In genomic region chr9:65583045-65583444, GRCm38 (mm10) we compare ENCODE assay signal across 9 mouse cellular contexts. TPM values are rescaled to one million over a fixed set of nuclear protein-coding genes. Genes with fewer than 3 reads are reported as not detected.
DNase-seq lines count a peak whose midpoint lies in the region; ATAC-seq and TF ChIP-seq lines count a peak whose summit lies in the region.
"Had no signal": no experiment of that assay in that cellular context is flagged by ENCODE, and none has a peak within 500 bp of the region (broad histone marks: within the 10 kb centered on the region; RNA-seq: fewer than 3 reads in every experiment).

No protein-coding gene starts in this region.

- DNase-seq in CH12.LX (ENCODE audit: extremely low read depth): peak; percentile 80
- DNase-seq in T-cell, adult 2 months (ENCODE audit: low spot score): peak; percentile 27
- DNase-seq in kidney, postnatal 4 days: peak; percentile 58 to 75
- peak; percentile 58 to 69 for DNase-seq in natural killer cell, adult 2 months (ENCODE audit: low spot score in 2 of 2)
- no peak for DNase-seq in gastrocnemius, postnatal 25 days
- no peak for DNase-seq in forebrain, postnatal 0 days
- DNase-seq in layer of hippocampus, postnatal 14 days (ENCODE audit: low spot score in 2 of 2): no peak
- DNase-seq: right cerebral cortex, postnatal 4 days had no signal

- TF ChIP-seq POLR2A in CH12.LX (IDR thresholded peaks at IDR 0.05; ENCODE audit: low read depth, low read length): peak; percentile 66; the same call in 1 of the 2 replicates

- no peak for TF ChIP-seq EP300 in CH12.LX (IDR thresholded peaks at IDR 0.05; ENCODE audit: low read length)

- no peak for TF ChIP-seq RAD21 in CH12.LX (IDR thresholded peaks at IDR 0.05; ENCODE audit: low read depth, low read length)

- peaks cover 20% of the 10 kb centered on the region for H3K79me2 ChIP-seq in CH12.LX (replicated peaks; ENCODE audit: control insufficient read depth, extremely low read depth, insufficient read depth, poor library complexity, severe bottlenecking)

- no peaks in the 10 kb centered on the region for H3K36me3 ChIP-seq in CH12.LX (replicated peaks in 1 of 2; ENCODE audit: control insufficient read depth in 1 of 2, insufficient read depth in 1 of 2, low read length in 1 of 2)
- no peaks in the 10 kb centered on the region for H3K36me3 ChIP-seq in forebrain, postnatal 0 days (ENCODE audit: insufficient read depth)
- H3K36me3 ChIP-seq in hindbrain, embryonic 16.5 days (ENCODE audit: control insufficient read depth, insufficient read depth, low read length): no peaks in the 10 kb centered on the region

- peaks cover 0 to 19% of the 10 kb centered on the region in 2 experiments; a peak in 2 of 4 replicates for H3K4me1 ChIP-seq in CH12.LX (ENCODE audit: control insufficient read depth in 1 of 2, insufficient read depth in 2 of 2)
- H3K4me1 ChIP-seq in forebrain, postnatal 0 days (ENCODE audit: insufficient read depth): peaks cover 5% of the 10 kb centered on the region; the same call in 1 of the 2 replicates
- peaks cover 28% of the 10 kb centered on the region for H3K4me1 ChIP-seq in hindbrain, embryonic 16.5 days (ENCODE audit: control insufficient read depth, insufficient read depth, low read depth, low read length)

- no peaks in the 10 kb centered on the region for H3K9me3 ChIP-seq in CH12.LX (replicated peaks; ENCODE audit: low read length)
- H3K9me3 ChIP-seq in forebrain, postnatal 0 days (ENCODE audit: low read length): no peaks in the 10 kb centered on the region
- H3K9me3 ChIP-seq in hindbrain, embryonic 16.5 days (ENCODE audit: control insufficient read depth, low read length): no peaks in the 10 kb centered on the region

- no peak overlapping the region for H3K27ac ChIP-seq in CH12.LX (ENCODE audit: insufficient read depth, low read depth)
- H3K27ac ChIP-seq in forebrain, postnatal 0 days (ENCODE audit: low read depth, low read length): no peak overlapping the region
- no peak overlapping the region for H3K27ac ChIP-seq in hindbrain, embryonic 16.5 days (ENCODE audit: low read depth, low read length)

- WGBS in forebrain, postnatal 0 days: 27% methylated on average over 8 of the region's 8 CpGs
- 30% methylated on average over 8 of the region's 8 CpGs for WGBS in hindbrain, embryonic 16.5 days

- TF ChIP-seq CTCF in CH12.LX (conservative IDR thresholded peaks at IDR 0.05 in 1 of 2, IDR thresholded peaks at IDR 0.05 in 1 of 2; ENCODE audit: low read depth in 2 of 2, low read length in 2 of 2): no peak
- no peak for TF ChIP-seq CTCF in forebrain, postnatal 0 days (IDR thresholded peaks at IDR 0.05; ENCODE audit: low read depth)

- H3K4me2 ChIP-seq in CH12.LX (ENCODE audit: insufficient read depth, low read depth, poor library complexity, severe bottlenecking): no peak overlapping the region
- H3K4me2 ChIP-seq in forebrain, postnatal 0 days (ENCODE audit: low read depth): no peak overlapping the region
- H3K4me2 ChIP-seq in hindbrain, embryonic 16.5 days (ENCODE audit: low read length): no peak overlapping the region

- no peak overlapping the region for H3K4me3 ChIP-seq in CH12.LX (replicated peaks in 1 of 3; ENCODE audit: low read depth in 2 of 3, low read length in 2 of 3, poor library complexity in 1 of 3)
- no peak overlapping the region for H3K4me3 ChIP-seq in forebrain, postnatal 0 days (ENCODE audit: low read depth, low read length)
- no peak overlapping the region for H3K4me3 ChIP-seq in hindbrain, embryonic 16.5 days (ENCODE audit: low read length)

- in situ Hi-C loops in CH12.LX (cut with MboI; ENCODE audit: low pct_ligation_motif_present, low pct_unique_long_range_greater_than_20kb, low sequenced_read_pairs): loop anchor here (10.0 kb wide), 1 partner anchor 138 kb away; no protein-coding TSS in a partner anchor

- no peak overlapping the region for H3K9ac ChIP-seq in CH12.LX (ENCODE audit: insufficient read depth, low read depth)
- H3K9ac ChIP-seq in forebrain, postnatal 0 days: no peak overlapping the region
- H3K9ac ChIP-seq in hindbrain, embryonic 16.5 days (ENCODE audit: low read depth, low read length): no peak overlapping the region

- no peak for ATAC-seq in forebrain, postnatal 0 days
- no peak for ATAC-seq in hindbrain, embryonic 16.5 days

- dilution Hi-C loops in CH12.LX (cut with MboI; ENCODE audit: extremely low pct_ligation_motif_present, extremely low pct_unique_long_range_greater_than_20kb, low sequenced_read_pairs): no loop called here

- no peaks in the 10 kb centered on the region for H3K27me3 ChIP-seq in CH12.LX (replicated peaks)
- H3K27me3 ChIP-seq in forebrain, postnatal 0 days (ENCODE audit: insufficient read depth, low read length): no peaks in the 10 kb centered on the region
- H3K27me3 ChIP-seq in hindbrain, embryonic 16.5 days (replicated peaks; ENCODE audit: control insufficient read depth, insufficient read depth, low read length): no peaks in the 10 kb centered on the region

TF ChIP-seq in CH12.LX, 34 proteins besides CTCF, POLR2A, EP300 and RAD21:
- TF ChIP-seq USF1 (IDR thresholded peaks at IDR 0.05; ENCODE audit: low read depth, low read length): no peak
- peak; percentile 84 for TF ChIP-seq MXI1 (IDR thresholded peaks at IDR 0.05; ENCODE audit: low read depth, low read length)
- no peak for TF ChIP-seq POLR2AphosphoS2 (IDR thresholded peaks at IDR 0.05; ENCODE audit: low read depth, low read length)
- no peak for TF ChIP-seq JUN (IDR thresholded peaks at IDR 0.05; ENCODE audit: insufficient read depth, low read depth, low read length)
- TF ChIP-seq BHLHE40 (IDR thresholded peaks at IDR 0.05; ENCODE audit: low read depth, low read length): peak; percentile 89
- TF ChIP-seq ZMIZ1 (IDR thresholded peaks at IDR 0.05; ENCODE audit: low read depth, low read length): no peak
- TF ChIP-seq TBP (conservative IDR thresholded peaks at IDR 0.05; ENCODE audit: low read depth, low read length): peak; percentile 54; the same call in 1 of the 2 replicates
- peak; percentile 77 for TF ChIP-seq ELF1 (IDR thresholded peaks at IDR 0.05; ENCODE audit: low read depth, low read length)
- peak; percentile 91 for TF ChIP-seq MYC (IDR thresholded peaks at IDR 0.05; ENCODE audit: low read depth, low read length)
- TF ChIP-seq TCF12 (IDR thresholded peaks at IDR 0.05; ENCODE audit: low read depth, low read length): peak; percentile 45; the same call in 1 of the 2 replicates
- no peak for TF ChIP-seq MAZ (IDR thresholded peaks at IDR 0.05; ENCODE audit: low read depth, low read length)
- TF ChIP-seq SIN3A (IDR thresholded peaks at IDR 0.05; ENCODE audit: low read length): 0 out of 2 replicates have a peak, but pooled peaks have one; percentile 35
- peak; percentile 97 for TF ChIP-seq MAX (IDR thresholded peaks at IDR 0.05; ENCODE audit: low read length)
- TF ChIP-seq ETS1 (conservative IDR thresholded peaks at IDR 0.05; ENCODE audit: low read depth, low read length): no peak

RNA-seq across cellular contexts. Expression of gene Plekho2, which starts 3.2 kb away (rescaled TPM):
- total RNA-seq in CH12.LX (2012; rRNA removed) (13.9 and 16.8 TPM in 2 replicates), CH12.LX (2014; rRNA removed) (7.2 and 7.9 TPM in 2 replicates)
- polyA plus RNA-seq in CH12.LX (2012; ENCODE audit: insufficient read length, low read depth): 33.8 and 37.1 TPM in 2 replicates
- 1 to 10 TPM; 4.7 to 6.3 TPM for total RNA-seq in gastrocnemius, postnatal 25 days (2021)
- 5.2 and 5.4 TPM in 2 replicates for total RNA-seq in forebrain, postnatal 0 days (2014; rRNA removed)
- 3.1 and 4.0 TPM in 2 replicates for polyA plus RNA-seq in forebrain, postnatal 0 days (2015; fragmentation: Nextera tagmentation; extraction: Ambion mirVana)
- 1 to 10 TPM; 7.5 to 9.4 TPM for total RNA-seq in layer of hippocampus, postnatal 14 days (2021)
- 7.1 and 8.0 TPM in 2 replicates for polyA plus RNA-seq in hindbrain, embryonic 16.5 days (2015; fragmentation: Nextera tagmentation; extraction: Ambion mirVana)

RNA-seq across cellular contexts. Expression of gene Pif1, which starts 3.9 kb away (rescaled TPM):
- total RNA-seq in CH12.LX (2012; rRNA removed): 12.2 and 15.7 TPM in 2 replicates
- 11.2 and 13.3 TPM in 2 replicates for total RNA-seq in CH12.LX (2014; rRNA removed)
- 12.3 and 14.5 TPM in 2 replicates for polyA plus RNA-seq in CH12.LX (2012; ENCODE audit: insufficient read length, low read depth)
- not detected for total RNA-seq in gastrocnemius, postnatal 25 days (2021)
- total RNA-seq in forebrain, postnatal 0 days (2014; rRNA removed): 1.5 and 3.7 TPM in 2 replicates
- polyA plus RNA-seq in forebrain, postnatal 0 days (2015; fragmentation: Nextera tagmentation; extraction: Ambion mirVana): 0.75 and 1.0 TPM in 2 replicates
- under 1 TPM; 0.67 to 0.69 TPM for total RNA-seq in layer of hippocampus, postnatal 14 days (2021)
- 3.2 and 4.3 TPM in 2 replicates for polyA plus RNA-seq in hindbrain, embryonic 16.5 days (2015; fragmentation: Nextera tagmentation; extraction: Ambion mirVana)

RNA-seq across cellular contexts. Expression of gene Rbpms2, which starts 46.4 kb away (rescaled TPM):
- total RNA-seq in CH12.LX (2012; rRNA removed) (0.13 TPM in 1 of 2 replicates, not detected in the other), CH12.LX (2014; rRNA removed) (not detected in 2 replicates)
- 0.34 and 0.95 TPM in 2 replicates for polyA plus RNA-seq in CH12.LX (2012; ENCODE audit: insufficient read length, low read depth)
- 1 to 10 TPM; 1.4 to 2.8 TPM for total RNA-seq in gastrocnemius, postnatal 25 days (2021)
- 1.6 and 2.4 TPM in 2 replicates for total RNA-seq in forebrain, postnatal 0 days (2014; rRNA removed)
- polyA plus RNA-seq in forebrain, postnatal 0 days (2015; fragmentation: Nextera tagmentation; extraction: Ambion mirVana): 2.8 and 3.3 TPM in 2 replicates
- total RNA-seq in layer of hippocampus, postnatal 14 days (2021): 1 to 10 TPM; 2.1 to 2.3 TPM
- 4.6 and 4.7 TPM in 2 replicates for polyA plus RNA-seq in hindbrain, embryonic 16.5 days (2015; fragmentation: Nextera tagmentation; extraction: Ambion mirVana)

Comparison
In these comparisons a context has a peak if more than half of its experiments do, and no peak if none do; other contexts are left out.
1. DNase-seq: peak in CH12.LX (single experiment), T-cell, adult 2 months (single experiment), kidney, postnatal 4 days (2 of 2) and natural killer cell, adult 2 months (2 of 2); none in gastrocnemius, postnatal 25 days (single experiment), forebrain, postnatal 0 days (single experiment) and layer of hippocampus, postnatal 14 days (0 of 2).